Mouse (Mus musculus): ENCODE measurements around the gene Tbc1d10c.

Gene Tbc1d10c

DNA sequence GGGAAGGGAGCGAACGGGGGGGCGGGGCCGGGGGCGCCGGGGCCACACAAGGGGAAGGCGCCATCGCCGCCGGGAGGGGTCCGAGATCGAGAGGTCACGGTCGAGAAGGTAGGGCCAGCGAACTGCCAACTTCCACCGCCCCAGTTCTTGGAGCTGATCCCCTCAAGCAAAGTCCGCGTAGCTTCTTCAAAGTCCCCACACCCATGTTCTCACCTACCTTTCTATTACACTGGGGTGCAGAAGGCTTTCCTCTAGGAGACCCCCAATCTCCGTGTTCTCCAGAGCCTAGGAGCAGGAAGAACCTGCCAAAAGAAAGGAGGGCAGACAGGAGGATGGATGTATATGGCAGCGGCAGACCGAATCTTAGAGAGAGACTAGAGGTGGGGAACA is 24.4 kb upstream of the Tbc1d10c start:
- no peak for DNase-seq (ENCODE audit: low read depth, low spot score)

DNA sequence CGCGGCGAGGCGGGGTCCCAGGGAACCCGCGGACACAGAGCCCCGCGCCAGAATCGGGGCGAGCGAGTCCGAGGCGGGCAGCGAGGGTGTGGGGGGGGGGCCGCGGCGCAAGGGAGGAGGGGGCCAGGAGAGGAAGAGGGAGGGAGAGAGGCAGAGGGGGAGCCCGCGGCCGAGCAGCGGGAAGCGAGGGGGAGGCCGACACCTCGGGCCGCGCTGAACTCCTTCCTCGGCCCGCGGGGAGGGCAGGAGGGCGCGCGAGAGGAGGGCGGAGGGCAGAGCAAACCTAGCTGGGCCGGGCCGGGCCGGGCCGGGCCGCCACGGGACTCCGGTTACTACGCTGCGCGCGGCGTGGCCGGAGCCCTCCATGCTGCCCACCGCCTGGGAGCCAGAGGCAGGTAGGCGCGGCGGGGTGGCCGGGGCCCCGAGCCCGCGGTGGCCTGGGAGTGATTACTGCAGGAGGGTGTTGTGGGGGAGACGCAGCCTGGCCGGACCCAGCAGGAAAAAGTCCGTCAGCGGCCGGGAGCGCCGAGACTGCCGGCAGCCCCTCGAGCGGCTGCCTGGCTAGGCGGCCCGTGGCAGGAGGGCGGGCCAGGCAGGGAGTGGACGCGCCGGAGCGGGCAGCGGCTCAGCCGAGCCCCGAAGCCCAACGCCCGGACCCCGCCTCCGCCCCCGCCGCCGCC is 23.8 kb upstream of the Tbc1d10c start:
- no peak for DNase-seq (ENCODE audit: low read depth, low spot score)

DNA sequence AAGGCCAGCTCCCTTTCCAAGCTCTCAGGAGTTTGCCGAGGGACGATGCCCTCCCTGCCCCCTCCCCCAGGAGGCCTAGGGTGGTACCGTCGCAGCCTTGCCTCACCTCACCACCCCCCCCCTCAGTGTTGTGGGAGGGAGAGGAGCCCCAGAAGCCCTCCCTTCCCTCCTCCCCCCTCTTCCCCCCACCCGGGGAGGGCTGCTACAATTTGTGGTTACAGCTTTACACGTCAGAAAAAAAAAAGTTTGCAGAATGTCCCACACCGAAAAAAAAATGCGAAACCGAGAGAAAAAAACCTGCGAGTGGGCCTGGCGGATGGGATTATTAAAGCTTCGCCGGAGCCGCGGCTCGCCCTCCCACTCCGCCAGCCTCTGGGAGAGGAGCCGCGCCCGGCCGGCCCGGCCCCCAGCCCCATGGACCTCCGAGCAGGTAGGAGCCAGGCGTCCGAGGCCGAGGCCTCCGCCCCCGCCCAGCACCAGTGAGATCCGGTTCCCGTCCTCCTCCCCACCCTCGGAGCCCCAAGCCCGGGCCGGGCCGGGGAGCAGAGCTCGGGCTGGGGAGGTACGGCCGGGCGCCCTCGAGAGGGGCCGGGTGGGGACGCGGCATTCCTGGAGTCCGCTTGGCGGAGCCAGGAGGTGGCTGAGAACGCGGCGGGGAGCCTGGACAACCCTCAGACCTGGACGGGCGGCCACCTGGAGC is 23.1 kb upstream of the Tbc1d10c start, which contains the start of the genes Clcf1 and AC109138.7:
Gene Clcf1, plus strand, starts transcription at position 168 of the 700 bp plus-strand sequence.
Gene AC109138.7, plus strand, starts transcription at position 287 of the 700 bp plus-strand sequence.
- DNase-seq (ENCODE audit: low read depth, low spot score): no peak

DNA sequence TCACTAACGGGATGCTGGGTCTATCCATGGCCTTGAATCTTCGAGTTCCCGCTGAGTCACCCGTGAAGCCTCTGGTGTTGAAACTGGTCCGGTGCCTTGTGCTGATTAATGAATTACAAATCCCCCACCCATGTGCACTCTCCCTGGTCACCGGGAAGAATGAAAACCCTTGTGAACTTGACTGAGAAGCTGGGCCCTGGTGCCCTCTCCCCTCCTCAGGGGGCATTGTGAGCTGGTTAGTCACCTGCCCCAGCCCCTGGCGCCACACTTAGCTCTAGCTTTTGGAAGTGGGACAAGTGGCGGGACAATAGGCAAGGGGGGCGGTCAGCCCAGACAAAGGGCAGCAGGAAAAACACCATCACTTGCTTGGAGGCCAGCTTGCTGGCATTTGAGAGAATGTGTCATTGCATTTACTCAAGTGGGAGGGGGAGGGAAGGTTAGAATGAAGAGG is 22.5 kb upstream of the Tbc1d10c start:
- DNase-seq (ENCODE audit: low read depth, low spot score): no peak

DNA sequence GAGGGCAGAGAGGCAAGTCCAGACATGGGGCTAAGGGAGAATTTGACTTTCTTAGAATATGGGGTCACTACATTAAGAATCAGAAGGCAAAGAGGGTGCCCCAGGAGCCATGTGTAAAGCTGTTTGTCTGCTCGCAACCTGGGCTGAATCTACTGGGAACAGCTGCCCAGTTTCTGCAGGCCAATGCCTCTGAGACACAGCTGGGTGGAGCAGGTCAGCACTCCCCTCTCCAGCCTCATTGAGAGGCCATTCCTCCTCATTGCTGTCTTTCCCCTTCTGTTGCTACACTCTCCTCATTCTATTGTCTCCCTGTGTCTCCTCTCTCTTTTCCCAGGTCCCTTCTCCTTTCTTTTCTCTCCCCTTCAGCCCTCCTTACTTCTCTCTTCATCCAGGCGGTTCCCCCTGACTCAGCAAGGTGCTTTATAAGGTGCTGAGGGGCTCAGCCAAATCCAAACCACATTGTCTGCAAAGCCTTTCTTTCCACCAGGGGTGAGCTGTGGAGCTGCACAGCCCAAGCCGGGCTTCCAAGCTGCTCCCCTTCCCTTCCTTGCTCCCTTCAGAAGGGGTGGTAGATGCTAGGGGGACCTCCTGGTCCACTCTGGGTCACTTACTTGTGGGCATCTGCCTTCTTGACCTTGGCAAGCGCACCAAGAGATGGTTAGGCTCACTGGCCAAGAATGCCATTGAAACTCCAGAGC is 21.0 kb upstream of the Tbc1d10c start:
- DNase-seq (ENCODE audit: low read depth, low spot score): no peak

DNA sequence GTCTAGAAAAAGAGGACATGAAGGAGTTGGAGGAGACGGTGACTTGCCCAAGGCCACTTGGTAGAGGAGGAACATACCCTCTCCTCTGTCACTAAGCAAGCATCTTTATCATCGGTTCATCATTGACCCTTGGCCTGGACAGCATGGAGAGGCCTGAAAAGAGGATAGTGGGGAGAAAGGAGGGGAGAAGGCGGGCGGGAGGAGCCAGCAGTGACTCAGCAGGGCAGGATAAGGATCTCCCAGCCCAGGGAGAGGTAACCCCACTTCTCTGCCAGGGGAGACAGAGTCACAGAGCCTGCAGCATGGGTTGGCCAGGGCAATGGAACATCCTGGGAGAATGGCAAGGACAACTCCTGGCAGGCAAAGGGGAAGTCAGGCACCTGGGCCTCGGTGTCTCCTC is 17.5 kb upstream of the Tbc1d10c start:
- DNase-seq (ENCODE audit: low read depth, low spot score): no peak

DNA sequence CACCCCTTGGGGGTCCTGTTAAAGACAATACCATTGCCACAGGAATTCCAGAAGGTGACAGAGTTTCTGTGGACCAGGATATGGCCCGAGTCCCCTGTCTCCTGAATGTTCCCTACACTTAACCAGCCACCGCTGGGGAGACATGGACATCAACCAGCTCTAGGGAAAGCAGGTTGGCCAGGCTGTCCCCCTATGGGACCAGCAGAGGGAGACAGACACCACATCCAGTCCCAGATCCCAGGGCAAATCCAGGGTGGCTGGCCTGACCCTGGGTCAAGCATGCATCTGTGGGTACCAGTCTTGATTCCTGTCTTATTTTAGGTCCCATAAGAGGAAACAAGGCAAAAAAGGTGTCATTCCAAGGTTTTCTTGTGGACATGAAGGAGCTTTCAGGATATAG is 15.9 kb upstream of the Tbc1d10c start:
- no peak for DNase-seq (ENCODE audit: low read depth, low spot score)

DNA sequence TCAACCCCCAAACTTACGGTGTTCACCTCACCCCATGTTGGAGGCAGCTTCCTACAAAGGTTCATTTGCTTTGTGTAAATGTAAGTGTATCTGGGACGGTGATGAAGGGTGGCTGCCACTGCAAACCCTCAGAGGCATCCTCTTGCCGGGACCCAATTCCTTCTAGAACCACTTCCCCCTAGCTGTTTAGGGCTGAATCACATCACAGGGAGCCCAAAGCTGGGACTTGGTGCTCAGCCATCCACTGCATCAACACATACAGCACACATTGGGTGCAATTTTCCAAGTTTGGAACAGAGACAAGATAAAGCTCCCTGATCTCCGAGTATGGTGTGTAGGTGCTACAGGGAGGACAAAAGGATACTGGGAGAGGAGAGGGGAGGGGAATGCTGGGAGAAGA is 13.8 kb upstream of the Tbc1d10c start:
- DNase-seq (ENCODE audit: low read depth, low spot score): no peak

DNA sequence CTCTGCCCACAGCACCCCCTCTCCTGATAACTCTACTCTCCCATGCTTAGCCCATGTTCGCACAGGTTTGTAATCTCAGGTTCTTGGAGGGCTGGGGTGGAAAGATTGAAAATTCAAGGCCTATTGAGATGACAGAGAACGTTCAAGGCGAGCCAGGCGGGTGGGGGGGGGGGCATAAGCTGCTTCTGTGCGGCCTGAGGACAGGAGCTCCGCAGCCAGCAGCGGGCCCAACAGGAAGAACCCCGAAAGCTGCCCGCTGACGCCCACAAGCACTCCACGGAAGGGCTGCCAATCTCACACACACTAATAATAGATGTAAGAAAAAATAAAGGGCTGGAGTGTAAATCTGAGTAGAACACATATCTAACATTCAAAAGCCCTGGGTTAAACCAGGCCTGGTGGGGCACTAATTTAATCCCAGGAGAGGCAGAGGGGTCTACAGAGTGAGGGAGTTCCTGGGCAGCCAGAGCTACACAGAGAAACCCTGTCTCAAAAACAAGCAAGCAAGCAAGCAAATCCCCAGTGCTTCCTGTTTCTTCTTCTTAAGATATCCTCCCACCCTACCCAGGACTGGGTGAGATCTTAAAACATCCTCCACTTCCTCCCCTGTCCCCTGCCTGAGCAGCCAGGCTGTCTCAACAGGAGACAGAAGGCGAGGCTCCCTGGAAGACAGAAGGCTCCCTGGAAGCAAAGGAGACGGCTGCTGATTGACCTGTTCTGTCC is 12.7 kb upstream of the Tbc1d10c start:
- DNase-seq (ENCODE audit: low read depth, low spot score): no peak

DNA sequence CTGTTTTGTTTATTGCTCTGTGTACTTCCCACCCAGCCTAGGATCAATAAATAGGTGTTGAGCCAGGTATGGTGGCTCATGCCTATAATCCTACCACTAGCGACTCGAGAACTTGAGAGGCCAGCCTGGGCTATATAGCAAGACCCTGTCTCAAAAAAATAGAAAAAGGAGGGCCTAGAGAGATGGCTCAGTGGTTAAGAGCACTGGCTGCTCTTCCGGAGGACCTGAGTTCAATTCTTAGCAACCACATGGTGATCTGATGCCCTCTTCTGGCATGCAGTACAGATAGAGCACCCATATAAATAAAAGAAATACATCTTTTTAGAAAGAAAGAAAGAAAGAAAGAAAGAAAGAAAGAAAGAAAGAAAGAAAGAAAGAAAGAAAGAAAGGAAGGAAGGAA is 12.1 kb upstream of the Tbc1d10c start:
- no peak for DNase-seq (ENCODE audit: low read depth, low spot score)

DNA sequence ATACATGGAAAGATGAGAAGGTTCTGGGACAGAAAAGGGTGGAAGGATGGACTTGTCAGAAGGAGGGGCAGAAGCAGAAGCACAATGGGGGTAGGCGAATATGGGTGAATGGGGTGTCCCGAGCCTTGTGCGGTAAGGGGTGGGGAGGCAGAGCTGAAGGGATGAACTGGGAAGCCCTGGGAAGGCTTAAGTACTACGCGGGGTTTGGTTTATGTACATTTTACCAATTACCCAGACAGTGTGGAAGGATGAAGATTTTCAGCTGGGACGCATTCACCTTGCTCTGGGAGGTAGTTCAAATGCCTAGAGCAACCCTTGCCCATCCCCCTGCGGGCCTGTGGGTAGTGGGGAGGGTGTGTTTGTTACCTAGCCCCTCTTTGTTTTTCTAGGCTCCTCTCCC is 11.1 kb upstream of the Tbc1d10c start:
- no peak for DNase-seq (ENCODE audit: low read depth, low spot score)

DNA sequence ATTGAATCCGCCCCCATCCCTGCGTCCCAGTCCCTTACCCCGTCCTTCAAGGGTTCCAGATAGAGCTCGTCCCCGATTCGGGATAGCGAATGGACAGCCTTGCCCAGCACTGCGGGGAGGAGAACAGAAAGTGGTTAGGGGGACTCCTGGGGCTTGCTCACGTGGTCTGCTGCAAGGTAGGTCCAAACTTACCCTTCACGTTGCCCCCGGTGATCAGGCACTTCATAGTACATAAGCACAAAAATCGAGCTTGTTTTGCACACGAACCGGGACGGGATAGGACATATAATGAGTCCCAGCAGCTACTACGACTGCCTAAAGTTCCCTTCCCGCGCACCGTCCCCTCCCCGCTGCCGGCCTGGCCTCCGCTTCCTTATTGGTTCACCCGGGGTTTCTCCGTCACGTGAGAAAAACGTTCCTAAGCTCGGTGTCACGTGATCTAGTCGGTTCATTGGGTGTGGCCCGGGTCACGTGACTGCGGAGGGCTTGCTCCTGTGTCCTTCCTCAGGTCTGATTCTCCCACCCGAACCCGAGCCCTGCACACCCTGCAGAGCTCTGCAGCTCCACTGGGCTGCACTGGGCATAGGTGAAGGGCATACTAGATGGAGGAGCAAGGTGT is 10.3 kb upstream of the Tbc1d10c start, which contains the start of gene Rad9a:
Gene Rad9a, minus strand, starts transcription at position 372 of the 619 bp plus-strand sequence.
- peak; percentile 95 for DNase-seq (ENCODE audit: low read depth, low spot score)

DNA sequence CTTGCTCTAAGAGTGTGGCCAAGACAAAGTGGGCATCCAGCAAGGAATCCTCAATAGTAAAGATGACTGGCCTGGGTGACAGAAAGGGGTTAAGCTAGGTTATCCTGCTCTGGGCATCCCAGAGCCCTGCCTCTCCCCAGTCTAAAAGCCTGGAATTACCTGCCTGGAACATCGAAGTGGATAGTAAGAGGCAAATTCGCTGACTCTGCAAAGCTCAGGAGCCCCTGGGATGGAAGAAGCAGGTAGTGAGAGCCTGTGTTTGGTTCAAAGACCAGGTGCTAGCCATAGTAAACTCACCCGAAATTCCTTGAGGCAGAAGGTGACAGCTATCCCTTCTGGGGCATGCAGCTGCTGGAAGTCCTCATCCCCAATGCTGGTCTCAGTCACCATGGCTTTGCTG is 6.1 kb upstream of the Tbc1d10c start:
- DNase-seq (ENCODE audit: low read depth, low spot score): no peak

DNA sequence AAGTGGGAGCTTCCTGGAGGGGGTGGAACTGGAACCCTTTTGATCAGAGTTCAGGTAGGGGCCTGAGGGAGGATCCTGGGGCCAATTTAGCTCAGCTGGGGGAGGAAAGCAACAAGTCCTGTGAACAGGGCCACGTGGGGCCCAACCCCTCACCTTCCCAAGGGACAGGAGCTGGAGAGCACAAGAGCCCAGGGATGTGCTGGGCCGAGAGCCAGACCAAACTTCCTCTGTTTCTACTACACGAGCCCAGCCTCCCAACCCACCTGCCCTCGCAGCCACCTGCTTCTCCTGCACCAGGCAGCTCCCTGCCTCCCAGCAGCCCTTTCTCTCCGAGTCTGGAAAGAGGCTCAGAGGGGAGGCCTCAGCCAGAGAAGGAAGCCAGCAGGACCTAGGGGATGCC is 5.5 kb upstream of the Tbc1d10c start:
- DNase-seq (ENCODE audit: low read depth, low spot score): no peak

DNA sequence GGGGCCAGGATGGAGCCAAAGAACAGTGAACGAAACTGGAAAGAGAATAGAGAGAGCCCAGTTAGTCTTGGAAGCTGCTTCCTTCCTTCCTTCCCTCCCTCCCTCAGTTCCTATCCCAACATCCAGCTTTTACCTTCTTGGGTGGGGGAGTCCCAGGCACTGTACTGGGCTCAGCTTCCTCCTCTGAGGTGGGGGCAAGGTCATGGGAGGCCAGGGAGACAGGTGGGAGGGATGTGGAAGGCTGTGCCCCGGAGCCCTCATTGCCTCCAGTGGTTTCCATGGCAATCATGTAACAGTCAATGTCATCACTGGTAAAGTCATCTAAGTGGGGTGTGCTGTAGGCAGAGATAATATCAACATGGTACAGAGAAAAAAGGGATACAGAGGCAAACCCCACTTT is 5.0 kb upstream of the Tbc1d10c start:
- no peak for DNase-seq (ENCODE audit: low read depth, low spot score)

DNA sequence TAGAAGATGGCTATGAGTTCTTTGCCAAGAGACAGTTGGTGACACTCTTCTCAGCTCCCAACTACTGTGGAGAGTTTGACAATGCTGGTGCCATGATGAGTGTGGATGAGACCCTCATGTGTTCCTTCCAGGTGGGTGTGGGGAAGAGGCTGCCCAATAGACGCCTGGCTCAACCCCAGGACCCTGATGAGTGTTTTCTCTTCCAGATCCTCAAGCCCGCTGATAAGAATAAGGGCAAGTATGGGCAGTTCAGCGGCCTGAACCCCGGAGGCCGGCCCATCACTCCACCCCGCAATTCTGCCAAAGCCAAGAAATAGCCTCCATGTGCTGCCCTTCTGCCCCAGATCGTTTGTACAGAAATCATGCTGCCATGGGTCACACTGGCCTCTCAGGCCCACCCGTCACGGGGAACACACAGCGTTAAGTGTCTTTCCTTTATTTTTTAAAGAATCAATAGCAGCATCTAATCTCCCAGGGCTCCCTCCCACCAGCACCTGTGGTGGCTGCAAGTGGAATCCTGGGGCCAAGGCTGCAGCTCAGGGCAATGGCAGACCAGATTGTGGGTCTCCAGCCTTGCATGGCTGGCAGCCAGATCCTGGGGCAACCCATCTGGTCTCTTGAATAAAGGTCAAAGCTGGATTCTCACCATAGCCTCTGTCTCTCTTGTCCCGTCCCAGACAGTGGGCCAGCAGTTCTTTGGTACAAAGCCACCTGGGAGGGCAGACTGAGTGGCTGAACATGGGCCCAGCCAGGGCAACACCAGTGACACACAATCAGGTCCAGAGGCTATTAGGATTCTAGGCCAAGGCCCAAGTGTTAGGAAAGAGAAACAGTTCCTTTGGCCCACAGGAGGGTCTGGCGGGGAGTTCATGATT is 3.9 kb upstream of the Tbc1d10c start:
- DNase-seq (ENCODE audit: low read depth, low spot score): no peak

DNA sequence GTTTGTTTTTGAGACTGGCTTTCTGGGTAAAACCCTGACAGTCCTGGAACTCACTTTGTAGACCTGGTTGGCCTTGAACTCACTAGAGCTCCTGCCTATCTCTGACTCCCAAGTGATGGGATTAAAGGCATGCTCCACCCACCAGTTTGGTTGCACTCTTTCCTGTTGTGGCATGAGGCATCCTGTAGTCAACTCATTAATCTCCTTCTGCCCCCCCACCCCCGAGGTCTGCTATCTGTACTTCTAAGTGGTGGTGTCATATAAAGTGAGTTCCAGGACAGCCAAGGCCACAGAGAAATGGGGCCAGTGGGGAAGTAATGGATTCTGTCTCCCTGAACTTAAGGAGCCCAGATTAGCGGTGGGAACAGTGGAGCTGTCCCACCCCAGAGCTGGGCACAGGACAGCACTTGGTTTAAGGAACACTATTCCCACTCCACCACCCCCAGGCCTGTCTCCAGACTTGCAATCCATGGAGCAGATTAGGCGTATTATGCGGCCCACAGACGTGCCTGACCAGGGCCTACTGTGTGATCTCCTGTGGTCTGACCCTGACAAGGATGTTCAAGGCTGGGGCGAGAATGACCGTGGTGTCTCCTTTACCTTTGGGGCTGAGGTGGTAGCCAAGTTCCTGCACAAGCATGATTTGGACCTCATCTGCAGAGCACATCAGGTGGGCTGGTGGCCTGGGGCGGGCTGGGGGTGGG is 3.1 kb upstream of the Tbc1d10c start:
- no peak for DNase-seq (ENCODE audit: low read depth, low spot score)

DNA sequence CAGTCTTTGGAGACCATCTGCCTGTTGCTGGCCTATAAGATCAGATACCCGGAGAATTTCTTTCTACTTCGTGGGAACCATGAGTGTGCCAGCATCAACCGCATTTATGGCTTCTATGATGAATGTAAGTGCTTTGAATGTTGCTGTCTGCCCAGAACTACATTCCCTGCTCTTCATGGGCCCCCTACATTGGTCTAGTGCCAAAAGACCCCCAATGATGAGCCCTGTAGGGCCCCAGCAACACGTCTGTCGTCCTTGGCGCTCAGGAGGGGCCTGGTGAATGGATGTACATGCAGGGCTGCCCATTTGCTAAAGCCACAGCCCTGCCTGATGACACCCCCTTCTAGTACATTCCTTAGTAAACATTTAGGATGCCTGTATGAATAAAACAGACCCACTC is 2.0 kb upstream of the Tbc1d10c start:
- no peak for DNase-seq (ENCODE audit: low read depth, low spot score)

DNA sequence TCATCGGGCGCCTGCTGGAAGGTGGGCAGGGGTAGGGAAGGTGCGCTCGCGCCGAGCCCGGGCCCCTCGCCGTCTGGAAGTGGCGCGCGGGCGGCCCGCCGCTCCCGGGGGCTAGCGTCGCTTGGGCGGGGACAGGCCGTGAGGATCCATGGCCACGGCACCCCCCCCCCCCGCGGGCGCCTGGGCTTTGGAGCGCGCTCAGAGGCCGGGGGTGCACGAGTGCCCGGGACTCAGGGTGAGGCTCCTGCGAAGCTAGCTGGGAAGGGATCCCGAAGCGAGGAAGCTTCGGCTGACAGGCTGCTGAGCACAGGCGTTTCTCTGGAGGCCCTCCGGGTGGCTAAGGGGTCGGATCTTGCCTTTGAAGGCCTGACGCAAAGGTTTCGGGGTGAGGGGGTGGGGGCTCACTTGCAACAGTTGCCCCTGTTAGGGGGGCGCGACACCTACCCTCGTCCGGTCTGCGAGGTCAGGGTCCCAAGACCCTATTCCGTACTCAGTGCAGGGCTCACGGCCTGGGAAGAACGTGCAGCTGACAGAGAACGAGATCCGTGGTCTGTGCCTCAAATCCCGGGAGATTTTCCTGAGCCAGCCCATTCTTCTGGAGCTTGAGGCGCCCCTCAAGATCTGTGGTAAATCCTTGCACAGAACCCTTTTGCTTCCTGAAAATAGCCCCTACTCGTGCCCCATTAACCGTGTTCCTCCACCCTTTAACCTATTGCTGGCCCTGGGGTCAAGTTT is 1.3 kb upstream of the Tbc1d10c start:
- no peak for DNase-seq (ENCODE audit: low read depth, low spot score)

Measured in telencephalon, adult 2 months (tissue).